Mouse (Mus musculus) liver, adult 2 months (tissue): ENCODE measurements around the gene Tns4.

ENCODE experiments used
- CTCF ChIP-seq: fragments of 200-500 bp; IDR thresholded peaks from 2 replicates; pipeline ENCODE4 v1.5.1; 2011; ENCODE audit warnings: low read depth, low read length, control low read depth
- POLR2A ChIP-seq: fragments of 200-500 bp; IDR thresholded peaks from 2 replicates; pipeline ENCODE4 v1.6.1; 2011; ENCODE audit warnings: low read length, control low read depth; ENCODE audit not compliant: insufficient read depth; ENCODE audit errors: extremely low read depth

DNA sequence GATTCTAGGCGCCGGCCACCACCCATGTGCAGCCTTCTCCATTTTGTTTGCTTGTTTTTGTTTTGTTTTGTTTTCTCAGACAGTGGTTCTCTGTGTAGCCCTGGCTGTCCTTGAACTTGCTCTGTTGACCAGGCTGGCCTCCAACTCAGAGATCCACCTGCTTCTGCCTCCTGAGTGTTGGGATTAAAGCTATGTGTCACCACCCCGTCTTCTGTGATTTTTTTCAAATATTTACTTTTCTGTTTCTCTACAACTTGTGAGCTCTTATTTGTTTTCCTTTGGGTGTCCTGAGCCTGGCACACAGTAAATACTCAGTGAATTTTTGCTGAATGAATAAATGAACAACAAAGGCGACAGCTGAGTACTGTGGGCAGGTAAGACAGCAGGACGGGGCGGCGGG lies 26.4 kb downstream of the Tns4 start:
- no peak for TF ChIP-seq CTCF
- no peak for TF ChIP-seq POLR2A
